ENCODE assay signal across 10 mouse cellular contexts in genomic region chr12:111434745-111435327, GRCm38 (mm10). TPM values are rescaled to one million over a fixed set of nuclear protein-coding genes. Genes with fewer than 3 reads are reported as not detected.
DNase-seq lines count a peak whose midpoint lies in the region; ATAC-seq and TF ChIP-seq lines count a peak whose summit lies in the region.
"Had no signal": no experiment of that assay in that cellular context is flagged by ENCODE, and none has a peak within 500 bp of the region (broad histone marks: within the 10 kb centered on the region; RNA-seq: fewer than 3 reads in every experiment).

No protein-coding gene starts in this region.

- no peak for ATAC-seq in hindbrain, embryonic 11.5 days (ENCODE audit: low FRiP score)
- ATAC-seq: Patski had no signal

- intact Hi-C loops in left cerebral cortex, adult 2 months (cut with DNase I): no loop called here

- peak overlapping the region; percentile 67; the same call in 1 of the 2 replicates for H3K27ac ChIP-seq in hindbrain, embryonic 10.5 days
- H3K27ac ChIP-seq in hindbrain, embryonic 11.5 days (ENCODE audit: low read depth, low read length): no peak overlapping the region
- no peak overlapping the region for H3K27ac ChIP-seq in left cerebral cortex, adult 2 months
- H3K27ac ChIP-seq: neural tube, embryonic 12.5 days had no signal

- no peak for TF ChIP-seq CTCF in left cerebral cortex, adult 2 months (IDR thresholded peaks at IDR 0.05)

- no peak overlapping the region for H3K9ac ChIP-seq in hindbrain, embryonic 11.5 days (ENCODE audit: low read depth, low read length)
- H3K9ac ChIP-seq: neural tube, embryonic 12.5 days had no signal

- H3K36me3 ChIP-seq in hindbrain, embryonic 10.5 days: no peaks in the 10 kb centered on the region
- H3K36me3 ChIP-seq in hindbrain, embryonic 11.5 days (ENCODE audit: control insufficient read depth, insufficient read depth, low read length): no peaks in the 10 kb centered on the region
- H3K36me3 ChIP-seq: neural tube, embryonic 12.5 days had no signal

- H3K4me3 ChIP-seq in hindbrain, embryonic 10.5 days: no peak overlapping the region
- H3K4me3 ChIP-seq in hindbrain, embryonic 11.5 days (ENCODE audit: low read depth, low read length): no peak overlapping the region
- H3K4me3 ChIP-seq in left cerebral cortex, adult 2 months: no peak overlapping the region
- H3K4me3 ChIP-seq: neural tube, embryonic 12.5 days had no signal

- DNase-seq in hindbrain, embryonic 10.5 days (ENCODE audit: low spot score): no peak
- DNase-seq in hindbrain, embryonic 11.5 days (ENCODE audit: low spot score): no peak
- DNase-seq in c-Kit-positive CD71-positive TER-119-negative erythroid progenitor cells, embryonic 14.5 days (ENCODE audit: low read depth): peak; percentile 71
- peak; percentile 70 for DNase-seq in kidney, adult 11 months
- DNase-seq in lung, postnatal 4 days: peak; percentile 60 to 74
- DNase-seq in natural killer cell, adult 2 months (ENCODE audit: low spot score in 2 of 2): no peak
- no peak for DNase-seq in urinary bladder, adult 2 months (ENCODE audit: low spot score)
- DNase-seq in left cerebral cortex, adult 2 months (ENCODE audit: extremely low spot score in 1 of 2, low spot score in 2 of 2): no peak

- H3K4me2 ChIP-seq in hindbrain, embryonic 11.5 days (replicated peaks; ENCODE audit: low read depth, low read length): no peak overlapping the region
- H3K4me2 ChIP-seq: neural tube, embryonic 12.5 days had no signal

- peaks cover 84% of the 10 kb centered on the region for H3K27me3 ChIP-seq in hindbrain, embryonic 10.5 days (ENCODE audit: insufficient read depth, poor library complexity, severe bottlenecking)
- peaks cover 29% of the 10 kb centered on the region for H3K27me3 ChIP-seq in hindbrain, embryonic 11.5 days (ENCODE audit: control insufficient read depth, insufficient read depth, low read length)
- H3K27me3 ChIP-seq: Patski had no signal

- WGBS in hindbrain, embryonic 10.5 days: 39% methylated on average over 8 of the region's 8 CpGs
- WGBS in hindbrain, embryonic 11.5 days: 39% methylated on average over 8 of the region's 8 CpGs

- peaks cover 57% of the 10 kb centered on the region for H3K4me1 ChIP-seq in hindbrain, embryonic 10.5 days (replicated peaks)
- 0 out of 2 replicates have a peak, but pooled peaks cover 5% of the 10 kb centered on the region for H3K4me1 ChIP-seq in hindbrain, embryonic 11.5 days (replicated peaks; ENCODE audit: control insufficient read depth, insufficient read depth, low read length)

- H3K9me3 ChIP-seq in hindbrain, embryonic 10.5 days: no peaks in the 10 kb centered on the region
- no peaks in the 10 kb centered on the region for H3K9me3 ChIP-seq in hindbrain, embryonic 11.5 days (ENCODE audit: control insufficient read depth, low read length)
- H3K9me3 ChIP-seq: neural tube, embryonic 12.5 days had no signal

RNA-seq across cellular contexts. Expression of gene Tnfaip2, which starts 7.4 kb away (rescaled TPM):
- polyA plus RNA-seq in hindbrain, embryonic 10.5 days (2016; fragmentation: Nextera tagmentation; extraction: Ambion mirVana): 3.0 and 3.2 TPM in 2 replicates
- polyA plus RNA-seq in hindbrain, embryonic 11.5 days (2014; fragmentation: Nextera tagmentation; extraction: Ambion mirVana): 1.9 and 2.0 TPM in 2 replicates
- polyA plus RNA-seq in urinary bladder, adult 2 months (2012; rRNA removed): 106 and 156 TPM in 2 replicates
- under 1 TPM; 0.82 to 0.84 TPM for total RNA-seq in left cerebral cortex, adult 2 months (2021)

RNA-seq across cellular contexts. Expression of gene Exoc3l4, which starts 18.0 kb away (rescaled TPM):
- polyA plus RNA-seq in hindbrain, embryonic 10.5 days (2016; fragmentation: Nextera tagmentation; extraction: Ambion mirVana): 4.7 and 5.4 TPM in 2 replicates
- 3.5 and 3.8 TPM in 2 replicates for polyA plus RNA-seq in hindbrain, embryonic 11.5 days (2014; fragmentation: Nextera tagmentation; extraction: Ambion mirVana)
- 7.8 and 8.4 TPM in 2 replicates for polyA plus RNA-seq in urinary bladder, adult 2 months (2012; rRNA removed)
- under 1 TPM; 0.54 to 0.96 TPM for total RNA-seq in left cerebral cortex, adult 2 months (2021)

RNA-seq across cellular contexts. Expression of gene Lbhd2, which starts 28.2 kb away (rescaled TPM):
- polyA plus RNA-seq in hindbrain, embryonic 10.5 days (2016; fragmentation: Nextera tagmentation; extraction: Ambion mirVana): 0.25 TPM in 1 of 2 replicates, not detected in the other
- polyA plus RNA-seq in hindbrain, embryonic 11.5 days (2014; fragmentation: Nextera tagmentation; extraction: Ambion mirVana): 0.47 TPM in 1 of 2 replicates, not detected in the other
- polyA plus RNA-seq in urinary bladder, adult 2 months (2012; rRNA removed): 0.10 TPM in 1 of 2 replicates, not detected in the other
- 1 to 10 TPM; 1.3 to 2.8 TPM for total RNA-seq in left cerebral cortex, adult 2 months (2021)
- polyA plus RNA-seq: Patski had no signal

RNA-seq across cellular contexts. Expression of gene Gm266, which starts 50.8 kb away (rescaled TPM):
- polyA plus RNA-seq in hindbrain, embryonic 10.5 days (2016; fragmentation: Nextera tagmentation; extraction: Ambion mirVana): 11.6 and 14.1 TPM in 2 replicates
- polyA plus RNA-seq in hindbrain, embryonic 11.5 days (2014; fragmentation: Nextera tagmentation; extraction: Ambion mirVana): 8.9 and 10.1 TPM in 2 replicates
- 5.9 and 6.7 TPM in 2 replicates for polyA plus RNA-seq in urinary bladder, adult 2 months (2012; rRNA removed)
- total RNA-seq in left cerebral cortex, adult 2 months (2021): 1 to 10 TPM; 3.1 to 3.3 TPM

RNA-seq across cellular contexts. Expression of gene Cdc42bpb, which starts 57.3 kb away (rescaled TPM):
- 32.6 and 34.7 TPM in 2 replicates for polyA plus RNA-seq in hindbrain, embryonic 10.5 days (2016; fragmentation: Nextera tagmentation; extraction: Ambion mirVana)
- 28.6 and 31.9 TPM in 2 replicates for polyA plus RNA-seq in hindbrain, embryonic 11.5 days (2014; fragmentation: Nextera tagmentation; extraction: Ambion mirVana)
- 143 and 148 TPM in 2 replicates for polyA plus RNA-seq in urinary bladder, adult 2 months (2012; rRNA removed)
- total RNA-seq in left cerebral cortex, adult 2 months (2021): 100 to 1,000 TPM; 137 to 142 TPM

Comparison
In these comparisons a context has a peak if more than half of its experiments do, and no peak if none do; other contexts are left out.
1. DNase-seq: peak in c-Kit-positive CD71-positive TER-119-negative erythroid progenitor cells, embryonic 14.5 days (single experiment), kidney, adult 11 months (single experiment) and lung, postnatal 4 days (2 of 2); none in hindbrain, embryonic 10.5 days (single experiment), hindbrain, embryonic 11.5 days (single experiment), natural killer cell, adult 2 months (0 of 2), urinary bladder, adult 2 months (single experiment) and left cerebral cortex, adult 2 months (0 of 2).
2. RNA of gene Tnfaip2, which starts 7.4 kb away (polyA plus RNA-seq): 106 to 156 TPM in urinary bladder, adult 2 months; 3.0 to 3.2 TPM in hindbrain, embryonic 10.5 days and 1.9 to 2.0 TPM in hindbrain, embryonic 11.5 days; every median in the first group is over 10 times any median in the second.